Mouse (Mus musculus) inflammation-experienced regulatory T-cells, adult 6 months (primary cell): ENCODE measurements around the gene Aass. TPM values are rescaled to one million over a fixed set of nuclear protein-coding genes. Genes with fewer than 3 reads are reported as not detected.
"Not testable (repeated sequence)": the region's sequence is repeated elsewhere in the genome, so short reads cannot be mapped to it uniquely, and the experiment has no call there.

Experiments used
- ATAC-seq: one replicate; pipeline ENCODE4 v1.8.0; 2017
- polyA plus RNA-seq, 3 experiments: library from polyadenylated mRNA; unstranded; fragments of 100-300 nt; shearing (Covaris generic); gene quantifications; one replicate each; pipeline ENCODE4 v1.2.1; 2017

Gene Aass
- under 1 TPM in 1 of 3 experiments, not detected in 2; 0.09 TPM for polyA plus RNA-seq

DNA sequence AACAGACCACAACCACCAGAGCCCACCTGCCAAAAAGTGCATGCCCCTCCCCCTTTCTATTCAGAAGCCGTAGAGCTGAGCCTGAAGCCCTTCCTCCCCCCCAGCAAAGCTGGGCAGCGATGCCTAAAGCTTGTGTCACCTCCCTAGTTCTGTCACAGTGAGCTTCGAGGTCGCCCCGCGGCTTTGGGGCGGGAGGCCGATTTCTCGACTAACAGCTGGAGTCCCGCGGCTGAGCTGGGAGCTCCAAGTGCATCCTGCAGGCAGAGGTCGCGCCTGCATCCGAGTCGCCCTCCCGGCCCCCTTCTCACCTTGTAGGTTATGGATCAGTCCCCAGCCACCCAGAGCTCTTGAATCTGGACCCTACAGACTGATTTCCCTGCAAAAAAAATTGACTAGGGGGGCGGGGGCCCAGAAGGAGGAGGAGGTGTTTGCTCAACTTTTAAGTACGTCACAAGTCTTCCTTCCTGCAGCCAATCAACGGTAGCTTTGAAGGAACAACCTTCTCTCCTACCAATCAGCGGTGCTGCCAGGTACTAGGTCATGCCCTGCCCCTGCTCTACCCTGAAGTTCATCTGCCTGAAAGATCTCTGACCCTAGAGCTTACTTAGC lies at the start of gene Aass:
Gene Aass, minus strand, starts transcription at position 414 of the 609 bp plus-strand sequence.
- no peak for ATAC-seq

- no peak for ATAC-seq
Observed at GRCm38 (mm10) chr6:23180096-23180495, 47.3 kb upstream of the Aass start.

DNA sequence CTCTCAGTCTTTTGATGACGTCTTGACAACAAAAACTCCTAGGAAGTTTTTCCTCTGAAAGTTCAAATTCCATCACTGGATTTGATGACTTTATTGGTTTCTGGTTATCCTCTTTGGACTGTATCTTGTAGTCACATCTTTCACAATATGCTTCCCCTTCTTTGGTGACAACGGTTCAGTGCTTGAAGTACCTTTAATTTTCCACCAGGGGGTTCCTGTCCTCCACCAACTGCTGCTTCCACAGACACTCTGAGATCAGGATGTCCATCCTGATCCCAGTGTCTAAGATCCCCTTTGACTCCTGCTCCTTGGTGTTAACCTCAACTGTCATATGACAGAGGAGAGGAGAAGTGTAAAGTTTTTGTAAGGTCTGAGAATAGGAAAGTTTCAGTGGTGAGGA lies 31.0 kb upstream of the Aass start:
- ATAC-seq: not testable (repeated sequence)

GRCm38 (mm10) chr6:23156357-23156756 lies 23.6 kb upstream of the Aass start:
- ATAC-seq: not testable (repeated sequence)

DNA sequence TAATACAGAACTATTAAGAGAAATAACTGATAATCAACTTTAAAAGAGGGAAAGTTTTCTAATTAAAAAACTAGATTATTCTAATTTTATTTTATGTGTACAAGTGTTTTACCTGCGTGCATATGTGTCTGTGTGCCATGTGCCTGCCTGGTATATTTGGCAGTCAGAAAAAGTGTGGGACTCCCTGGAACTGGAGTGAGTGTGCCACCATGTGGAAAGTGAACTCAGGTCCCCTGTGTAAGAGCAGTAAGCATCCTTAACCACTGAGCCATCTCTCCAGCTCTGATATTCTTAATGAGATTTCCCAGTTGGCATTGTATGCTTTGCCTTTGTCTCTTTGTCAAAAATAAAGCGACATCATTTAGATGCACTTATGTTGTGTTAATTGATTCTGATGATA lies 20.3 kb upstream of the Aass start:
- no peak for ATAC-seq

DNA sequence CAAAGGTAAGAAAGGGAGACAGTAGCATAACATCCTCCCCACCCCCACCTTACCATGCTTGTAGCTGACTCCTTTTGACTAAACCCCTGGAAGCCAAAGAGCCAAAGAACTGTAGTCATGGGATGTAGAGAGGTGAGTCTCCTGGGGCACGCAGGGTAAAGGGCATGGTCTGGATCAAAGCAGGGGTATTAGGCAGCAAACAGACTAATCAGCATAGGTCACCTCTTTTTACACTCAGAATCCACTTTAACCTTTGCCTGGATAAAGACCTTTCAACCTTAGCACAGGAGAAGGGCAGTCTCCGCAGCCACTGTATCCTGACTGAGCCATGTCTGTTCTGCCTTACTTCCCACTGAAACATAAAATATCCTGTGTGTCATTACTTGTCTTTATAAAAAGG lies 14.4 kb upstream of the Aass start:
- ATAC-seq: no peak

DNA sequence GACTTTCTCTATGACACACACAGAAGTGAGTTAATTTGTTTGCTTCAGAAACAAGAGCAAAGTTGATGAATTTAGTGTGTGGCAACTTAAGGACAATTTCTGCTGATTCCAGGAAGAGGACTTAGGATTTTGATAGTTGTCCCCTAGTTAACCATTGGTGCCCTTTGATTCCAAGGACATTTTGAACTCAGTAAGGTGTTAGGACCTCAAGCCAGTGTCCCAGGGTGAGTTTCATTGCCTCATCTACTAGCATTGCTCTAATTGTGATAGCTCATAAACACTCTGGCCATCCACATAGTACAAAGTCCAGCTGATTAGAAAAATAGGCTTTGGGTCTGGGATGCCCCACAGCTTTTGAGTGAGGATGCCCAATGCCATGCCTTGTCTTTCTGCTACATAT lies 11.2 kb upstream of the Aass start:
- ATAC-seq: no peak

GRCm38 (mm10) chr6:23131015-23131414 lies 1.8 kb downstream of the Aass start:
- ATAC-seq: no peak

DNA sequence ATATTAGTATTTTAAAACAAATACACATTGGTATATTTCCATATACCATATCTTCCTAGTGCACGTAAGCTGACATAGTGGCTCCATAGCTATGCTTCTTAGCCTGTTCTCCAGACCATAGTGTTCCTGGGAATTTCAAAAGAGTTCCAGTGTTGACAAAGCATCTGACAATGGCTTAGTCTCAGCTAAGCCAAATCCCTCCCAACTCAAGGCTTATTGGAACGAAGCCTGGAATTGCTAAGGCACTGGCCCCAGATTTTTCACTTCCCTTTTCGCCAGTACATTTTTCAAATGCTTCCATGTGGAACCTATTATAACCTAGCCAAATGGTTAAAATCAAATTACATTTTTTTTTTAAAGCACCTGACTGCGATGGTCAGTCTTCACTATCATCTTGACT lies 3.6 kb downstream of the Aass start:
- no peak for ATAC-seq

GRCm38 (mm10) chr6:23126706-23127105 lies 6.1 kb downstream of the Aass start:
- no peak for ATAC-seq

GRCm38 (mm10) chr6:23125831-23126230 lies 7.0 kb downstream of the Aass start:
- no peak for ATAC-seq

GRCm38 (mm10) chr6:23124823-23125222 lies 8.0 kb downstream of the Aass start:
- ATAC-seq: no peak

DNA sequence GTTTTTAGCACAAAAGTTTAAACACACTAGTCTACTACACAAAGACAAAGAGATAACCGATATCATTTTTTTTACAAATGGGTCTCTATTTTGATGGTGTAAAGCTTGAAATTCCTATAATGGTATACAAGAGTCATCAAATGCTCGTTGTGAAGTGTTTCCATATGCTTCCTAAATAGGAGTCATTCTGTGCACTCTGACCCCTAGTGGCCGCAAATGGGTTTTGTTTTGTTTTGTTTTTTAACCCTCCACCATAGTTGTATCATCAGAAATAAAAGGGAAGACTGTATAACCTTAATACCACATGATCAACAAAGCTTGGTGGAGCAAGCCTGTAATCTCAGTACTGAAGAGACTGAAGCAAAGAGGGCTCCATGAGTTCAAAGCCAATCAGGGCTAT lies 9.9 kb downstream of the Aass start:
- ATAC-seq: no peak

- ATAC-seq: no peak
Observed at GRCm38 (mm10) chr6:23114781-23115180, 18.0 kb downstream of the Aass start.

DNA sequence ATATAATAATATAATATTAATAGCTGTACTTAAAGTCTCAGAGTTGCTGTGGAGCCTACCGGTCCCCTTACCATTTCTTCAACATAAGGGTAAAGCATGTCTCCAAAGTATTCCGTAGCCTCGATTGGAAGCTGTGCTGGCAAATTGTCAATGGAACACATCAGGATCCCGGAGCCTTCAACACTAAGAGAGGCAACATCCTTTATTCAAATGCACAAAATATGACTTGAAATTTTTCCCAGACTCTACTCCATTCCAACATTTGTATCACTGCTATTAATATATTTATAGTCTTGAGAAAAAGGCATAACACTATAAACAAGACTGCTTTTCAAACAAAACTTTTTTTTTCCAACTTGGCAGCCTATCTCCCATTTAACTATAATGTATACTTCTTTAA lies 25.7 kb downstream of the Aass start:
- ATAC-seq: no peak

DNA sequence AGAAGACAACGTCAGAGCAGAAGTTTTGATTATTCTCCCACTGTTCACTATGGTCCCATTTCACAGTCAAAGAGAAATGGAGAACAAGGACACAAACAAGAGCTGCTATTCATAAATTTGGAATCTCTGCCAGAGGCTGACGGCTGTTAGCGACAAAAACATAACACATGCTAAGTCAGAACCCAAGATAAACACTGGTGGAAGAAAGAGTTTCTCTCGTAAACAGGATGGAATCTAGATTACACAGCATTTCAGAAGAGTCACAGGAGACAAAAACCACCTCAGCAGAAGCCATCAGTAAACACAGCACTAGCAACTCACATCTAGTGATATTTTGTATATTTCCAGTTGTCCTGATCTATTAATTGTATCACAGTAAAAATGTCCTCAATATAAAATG lies 26.4 kb downstream of the Aass start:
- no peak for ATAC-seq

GRCm38 (mm10) chr6:23090346-23091055 lies 42.3 kb downstream of the Aass start:
- ATAC-seq: not testable (repeated sequence)

DNA sequence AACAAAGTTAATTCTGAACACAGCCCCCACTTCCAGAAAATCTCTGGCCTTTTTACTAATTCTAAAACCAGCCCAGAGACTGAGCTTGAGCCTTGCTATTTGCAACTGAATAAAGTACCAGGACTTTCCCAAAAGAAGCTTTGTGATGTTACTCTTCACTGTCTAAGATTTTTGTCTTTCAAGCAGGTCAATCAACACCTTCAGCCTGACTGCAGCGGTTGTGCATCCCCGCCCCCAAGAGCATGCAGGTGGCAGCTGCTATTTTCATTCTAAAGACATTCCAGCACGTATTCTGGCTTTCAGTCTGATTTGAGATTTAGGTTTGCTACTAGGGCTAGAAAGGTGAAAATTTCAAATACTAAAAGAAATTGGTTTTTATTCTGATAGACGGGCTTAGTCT lies 43.5 kb downstream of the Aass start:
- not testable (repeated sequence) for ATAC-seq

DNA sequence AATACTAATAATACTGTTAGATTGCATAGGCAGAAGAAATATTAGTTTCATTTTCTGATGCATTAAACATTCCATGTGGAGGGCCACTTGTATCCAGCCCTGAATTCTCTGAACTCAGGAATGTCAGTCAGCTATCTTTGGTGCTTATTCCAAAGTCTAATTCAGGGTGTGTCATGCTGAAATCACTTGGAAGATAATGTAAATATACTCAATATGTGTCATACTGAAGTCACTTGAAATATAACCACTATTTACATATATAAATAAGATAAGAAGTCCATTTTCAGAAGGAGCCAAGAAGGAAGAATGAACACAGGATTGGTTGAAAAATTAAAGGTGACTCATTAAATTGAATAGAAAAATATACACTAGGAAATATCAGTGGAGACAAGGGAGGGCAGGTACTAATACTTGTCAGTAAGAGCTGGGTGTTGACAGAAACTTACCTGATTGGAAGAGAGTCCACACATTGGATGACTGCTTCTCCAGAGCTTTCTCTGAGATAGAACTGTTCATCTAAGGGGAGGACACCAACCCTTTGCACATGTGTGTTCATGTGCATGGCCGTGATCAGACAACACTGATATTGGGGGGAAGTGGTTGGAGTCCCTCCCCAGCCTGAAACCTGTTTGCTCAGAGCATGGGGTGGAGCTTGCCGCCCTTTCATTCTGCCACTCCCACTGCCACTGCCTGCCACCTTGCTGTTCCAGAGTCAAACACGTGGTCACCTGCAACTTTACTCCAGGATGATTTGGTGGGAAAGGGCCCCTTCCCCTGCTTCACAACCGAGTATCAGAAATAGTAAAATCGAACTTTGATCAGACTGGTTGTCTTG lies 48.0 kb downstream of the Aass start:
- no peak for ATAC-seq

- ATAC-seq: no peak
Observed at GRCm38 (mm10) chr6:23079991-23080680, 52.6 kb downstream of the Aass start.

GRCm38 (mm10) chr6:23078273-23078672 lies 54.5 kb downstream of the Aass start:
- no peak for ATAC-seq

- ATAC-seq: no peak
Observed at GRCm38 (mm10) chr6:23076060-23076459, 56.7 kb downstream of the Aass start.

- no peak for ATAC-seq
Observed at GRCm38 (mm10) chr6:23055734-23056133, 77.1 kb downstream of the Aass start.
